Mouse (Mus musculus) spleen, embryonic (tissue): ENCODE results near the gene Eef1akmt1.

Experiments used
- CTCF ChIA-PET: fragments of 350-600 bp; sonication (Branson Sonifier 250); formaldehyde crosslinking; loops from one replicate; lab custom pipeline; 2022; lab: Charles Lee

Eef1akmt1 gene

DNA sequence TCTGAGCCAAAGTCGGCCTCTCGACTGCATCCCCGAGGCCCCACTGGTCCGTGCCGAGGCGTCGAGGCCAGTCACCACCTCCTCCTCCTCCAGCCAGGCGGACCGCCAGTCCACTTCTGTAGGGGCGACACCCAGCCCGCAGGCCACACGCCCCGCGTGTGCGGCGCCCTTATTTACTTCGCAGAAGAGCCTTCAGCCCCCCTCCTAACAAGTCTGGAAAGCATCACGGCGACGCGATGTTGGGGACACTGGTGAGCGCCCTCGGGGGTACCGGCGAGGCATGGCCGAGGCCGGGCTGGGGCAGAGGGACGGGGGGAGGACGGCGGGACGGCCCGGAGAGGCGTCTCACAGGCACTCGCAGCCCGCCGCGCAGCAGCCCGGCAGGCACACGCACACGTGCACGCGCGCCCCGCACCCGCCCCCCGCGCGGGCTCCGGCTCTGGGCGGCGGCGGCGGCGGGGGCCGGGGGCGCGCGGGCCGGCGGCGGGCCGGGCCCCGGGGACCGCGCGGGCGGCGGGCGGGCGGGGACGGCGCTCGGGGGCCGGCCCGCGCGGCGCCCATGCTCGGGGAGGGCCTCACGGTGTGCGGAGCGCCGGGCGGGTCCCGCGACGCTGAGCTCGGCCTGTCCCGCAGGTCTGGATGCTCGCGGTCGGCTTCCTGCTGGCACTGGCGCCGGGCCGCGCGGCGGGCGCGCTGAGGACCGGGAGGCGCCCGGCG, 46.6 kb downstream of the Eef1akmt1 start, which contains the start of gene Il17d:
Gene Il17d (plus strand): TSS at position 107 of the 717 bp plus-strand sequence.
- CTCF ChIA-PET, result no interaction called here

DNA sequence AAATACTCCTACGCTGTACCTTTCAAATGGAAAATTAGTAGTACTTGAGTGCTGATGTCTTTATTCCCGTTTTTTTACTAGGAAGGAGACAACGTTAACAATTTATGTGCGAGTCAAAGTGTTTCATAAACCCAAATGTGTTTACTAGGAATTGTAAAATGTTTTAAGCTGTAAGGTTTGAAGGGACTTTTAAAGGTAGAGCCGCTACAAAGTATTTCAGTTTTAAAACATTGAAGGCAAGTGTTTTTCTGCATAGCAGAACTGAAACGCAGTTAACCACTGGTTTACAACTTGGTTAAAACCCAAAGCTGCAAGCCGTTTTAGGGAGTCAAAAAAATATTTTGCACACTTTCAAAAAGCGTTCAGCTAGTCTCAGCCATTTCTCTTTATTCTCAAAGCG, 47.6 kb downstream of the Eef1akmt1 start:
- CTCF ChIA-PET, result no interaction called here

DNA sequence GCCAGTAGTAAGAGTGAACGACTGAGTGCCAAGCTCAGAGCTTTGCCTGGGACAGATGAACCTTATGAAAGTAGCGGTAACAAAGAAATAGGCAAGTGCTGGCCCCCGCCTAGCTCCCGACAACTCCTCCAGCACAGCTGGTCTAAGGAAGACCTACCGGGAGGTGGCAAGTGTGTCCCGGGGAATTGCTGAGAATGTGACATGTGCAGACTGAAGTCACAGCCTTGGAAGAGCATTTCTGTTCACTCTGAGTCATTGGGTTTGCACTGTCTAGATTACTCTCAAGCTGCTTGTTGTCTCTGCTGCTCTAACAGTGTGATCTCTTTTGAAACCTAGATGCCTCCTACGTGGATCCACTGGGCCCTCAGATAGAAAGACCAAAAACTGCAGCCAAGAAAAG, 54.4 kb downstream of the Eef1akmt1 start:
- CTCF ChIA-PET, result interaction anchor here (0.6 kb wide), 1 partner anchor 118 kb away, joined by 4 read pairs; no protein-coding TSS in a partner anchor

DNA sequence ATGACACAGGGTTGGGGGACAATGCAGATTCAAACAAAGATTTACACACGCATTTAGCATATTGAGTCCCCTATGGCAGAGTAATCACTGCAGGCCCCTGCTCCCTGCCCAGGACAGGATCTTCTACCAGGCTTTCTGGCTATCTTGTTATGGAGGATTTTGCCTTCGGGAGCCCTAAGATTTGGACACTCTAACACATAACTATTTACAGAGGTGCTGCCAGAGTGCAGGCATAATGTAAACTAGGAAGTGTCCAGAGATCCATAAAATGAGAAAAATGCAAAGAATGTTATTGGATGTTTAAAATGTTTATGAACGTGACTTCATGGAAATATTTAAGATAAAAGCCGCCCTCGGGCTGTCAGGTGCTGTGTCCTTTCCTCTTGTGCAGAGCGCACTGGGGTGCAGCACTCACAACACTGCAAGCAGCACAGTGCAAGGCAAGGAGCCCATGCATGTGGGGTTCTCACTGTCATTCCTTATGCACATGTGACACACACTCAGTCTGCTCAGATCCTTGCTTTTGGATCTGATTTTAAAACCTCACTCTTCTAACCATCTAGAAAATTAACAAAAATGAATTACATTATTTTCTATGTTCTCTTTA, 56.2 kb downstream of the Eef1akmt1 start:
- CTCF ChIA-PET, result no interaction called here

DNA sequence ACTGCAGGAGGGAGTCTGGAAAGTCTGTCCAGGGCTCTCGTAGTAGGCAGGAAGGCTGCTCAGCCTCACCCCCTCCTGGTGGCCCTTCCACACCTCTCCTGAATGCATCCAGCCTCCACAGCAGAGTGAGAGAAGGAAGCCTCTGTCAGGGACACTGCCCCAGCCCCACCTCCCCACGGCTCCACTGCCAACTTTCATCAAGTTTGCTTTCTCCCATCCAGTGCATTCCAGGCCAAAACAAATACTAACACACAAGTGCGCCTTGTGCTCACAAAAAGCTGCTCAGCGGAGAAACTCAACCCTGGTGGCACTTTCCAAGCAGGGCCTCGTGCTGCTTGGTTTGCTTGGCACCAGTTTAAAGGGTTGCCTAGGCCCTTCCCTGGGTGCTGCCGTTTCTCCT, 61.9 kb downstream of the Eef1akmt1 start:
- CTCF ChIA-PET, result no interaction called here

DNA sequence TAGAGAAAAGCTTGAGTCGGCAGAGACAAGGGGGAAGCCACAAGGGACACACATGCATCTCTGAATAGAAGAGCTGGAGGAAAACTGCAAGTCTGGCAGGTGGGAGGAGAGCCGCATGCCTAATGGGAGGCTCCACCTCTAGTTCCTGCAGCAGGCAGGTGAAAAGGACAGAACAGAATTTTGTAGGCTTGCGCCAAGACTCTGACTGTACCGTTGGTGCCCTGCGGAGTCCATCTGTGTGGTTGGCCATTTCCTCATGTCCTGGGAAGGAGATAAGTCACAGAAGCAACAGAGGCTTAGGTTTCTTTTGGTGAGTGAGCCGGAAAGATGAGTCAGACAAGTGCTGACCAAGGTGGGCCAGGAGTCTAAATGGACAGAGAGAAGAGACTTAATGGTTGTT, 67.7 kb downstream of the Eef1akmt1 start:
- CTCF ChIA-PET, result no interaction called here
